Mouse (Mus musculus) heart, postnatal 0 days (tissue): Measurements from ENCODE around the gene Tmprss4. TPM values are rescaled to one million over a fixed set of nuclear protein-coding genes. Genes with fewer than 3 reads are reported as not detected.

Source experiments
- ATAC-seq: fragments of 200-750 bp; cut with Nextera tagmentation; 2 replicates; pipeline ENCODE4 v1.8.0; 2017; ENCODE audit warnings: low read depth, moderate number of reproducible peaks, moderate library complexity; ENCODE audit not compliant: insufficient read depth
- DNase-seq: peaks from one replicate; pipeline ENCODE4 v3.0.0-alpha.2; 2016; ENCODE audit warnings: low spot score
- H3K27ac ChIP-seq: fragments of 300-500 bp; sonication (generic); 2 replicates; pipeline ENCODE4 v1.5.1; 2014; ENCODE audit warnings: low read depth, mild to moderate bottlenecking
- H3K27me3 ChIP-seq: fragments of 300-500 bp; sonication (generic); 2 replicates; pipeline ENCODE4 v1.6.1; 2014; ENCODE audit warnings: low read length, mixed read lengths; ENCODE audit not compliant: control insufficient read depth, insufficient read depth
- H3K36me3 ChIP-seq: fragments of 300-500 bp; sonication (generic); replicated peaks from 2 replicates; pipeline ENCODE4 v1.6.1; 2014; ENCODE audit warnings: low read length, mixed read lengths; ENCODE audit not compliant: control insufficient read depth, insufficient read depth
- H3K4me1 ChIP-seq: fragments of 300-500 bp; sonication (generic); 2 replicates; pipeline ENCODE4 v1.6.1; 2014; ENCODE audit warnings: antibody characterized with exemption; ENCODE audit not compliant: control insufficient read depth, insufficient read depth
- H3K4me2 ChIP-seq: fragments of 300-500 bp; sonication (generic); 2 replicates; pipeline ENCODE4 v1.6.1; 2014; ENCODE audit warnings: low read depth, mild to moderate bottlenecking, low read length, moderate library complexity
- H3K4me3 ChIP-seq: fragments of 300-500 bp; sonication (generic); 2 replicates; pipeline ENCODE4 v1.5.1; 2014; ENCODE audit warnings: low read depth, low read length
- H3K9ac ChIP-seq: fragments of 300-500 bp; sonication (generic); replicated peaks from 2 replicates; pipeline ENCODE4 v1.6.1; 2014; ENCODE audit warnings: low read depth, low read length, mixed read lengths
- H3K9me3 ChIP-seq: fragments of 300-500 bp; sonication (generic); replicated peaks from 2 replicates; pipeline ENCODE4 v1.6.1; 2016; ENCODE audit warnings: low read length; ENCODE audit not compliant: control insufficient read depth
- CTCF ChIP-seq: IDR thresholded peaks from 2 replicates; pipeline ENCODE4 v1.5.1; 2016; ENCODE audit warnings: antibody characterized with exemption, control low read depth, low read depth
- EP300 ChIP-seq: IDR thresholded peaks from 2 replicates; pipeline ENCODE4 v1.6.1; 2016; ENCODE audit warnings: antibody characterized with exemption, low read depth
- WGBS: fragments of 180-500 bp; shearing (Covaris S2); extraction: QIAGEN DNeasy Blood & Tissue Kit; methylation state at CpG from one replicate; pipeline ENCODE4 v1.1.7; 2014; 5-methylcytosine and 5-hydroxymethylcytosine counted together
- polyA plus RNA-seq: library from polyadenylated mRNA; unstranded; fragments of >200 nt; fragmentation: Nextera tagmentation; extraction: Ambion mirVana; gene quantifications from 2 replicates; pipeline ENCODE4 v1.2.1, GENCODE M21; 2015
- total RNA-seq: library from RNA; depleted of rRNA; stranded (reverse); fragments of >200 nt; gene quantifications from 2 replicates; pipeline ENCODE4 v1.2.3, GENCODE M21; 2014; ENCODE audit warnings: low replicate concordance; rRNA removed

The Tmprss4 gene
- total RNA-seq (not detected in 2 replicates), polyA plus RNA-seq (0.22 TPM in 1 of 2 replicates, not detected in the other)

GRCm38 (mm10) chr9:45203797-45204410 is at the start of gene Tmprss4:
Gene Tmprss4 (minus strand): TSS chr9:45204092.
- TF ChIP-seq EP300 (no peak), CTCF (no peak)
- no peaks in the 10 kb centered on the region for H3K27me3 ChIP-seq
- DNase-seq: no peak
- H3K4me1 ChIP-seq: no peaks in the 10 kb centered on the region
- 79% methylated on average over 8 of the region's 8 CpGs for WGBS
- H3K36me3 ChIP-seq: no peaks in the 10 kb centered on the region
- no peak within 1 kb of the TSS for H3K4me3 ChIP-seq
- no peaks in the 10 kb centered on the region for H3K9me3 ChIP-seq
- ATAC-seq: no peak
- H3K9ac ChIP-seq: no peak within 1 kb of the TSS
- no peak within 1 kb of the TSS for H3K4me2 ChIP-seq
- no peak within 1 kb of the TSS for H3K27ac ChIP-seq

GRCm38 (mm10) chr9:45252395-45252794 is 48.5 kb upstream of the Tmprss4 start:
- H3K27me3 ChIP-seq: peaks cover 7% of the 10 kb centered on the region; the same call in 1 of the 2 replicates
- no peak overlapping the region for H3K9ac ChIP-seq
- H3K4me3 ChIP-seq: no peak overlapping the region
- H3K36me3 ChIP-seq: no peaks in the 10 kb centered on the region
- H3K4me2 ChIP-seq: no peak overlapping the region
- H3K4me1 ChIP-seq: no peaks in the 10 kb centered on the region
- ATAC-seq: no peak
- TF ChIP-seq EP300 (no peak), CTCF (no peak)
- no peak overlapping the region for H3K27ac ChIP-seq
- WGBS: 52% methylated on average over 6 of the region's 6 CpGs
- DNase-seq: no peak
- H3K9me3 ChIP-seq: no peaks in the 10 kb centered on the region

GRCm38 (mm10) chr9:45251990-45252389 is 48.1 kb upstream of the Tmprss4 start:
- Histone ChIP-seq H3K4me2 (no peak overlapping the region), H3K4me1 (no peaks in the 10 kb centered on the region), H3K9me3 (no peaks in the 10 kb centered on the region), H3K9ac (no peak overlapping the region), H3K27ac (no peak overlapping the region), H3K4me3 (no peak overlapping the region), H3K27me3 (peaks cover 7% of the 10 kb centered on the region; the same call in 1 of the 2 replicates), H3K36me3 (no peaks in the 10 kb centered on the region)
- DNase-seq: no peak
- TF ChIP-seq EP300 (no peak), CTCF (no peak)
- no peak for ATAC-seq
- 55% methylated on average over 4 of the region's 4 CpGs for WGBS

DNA sequence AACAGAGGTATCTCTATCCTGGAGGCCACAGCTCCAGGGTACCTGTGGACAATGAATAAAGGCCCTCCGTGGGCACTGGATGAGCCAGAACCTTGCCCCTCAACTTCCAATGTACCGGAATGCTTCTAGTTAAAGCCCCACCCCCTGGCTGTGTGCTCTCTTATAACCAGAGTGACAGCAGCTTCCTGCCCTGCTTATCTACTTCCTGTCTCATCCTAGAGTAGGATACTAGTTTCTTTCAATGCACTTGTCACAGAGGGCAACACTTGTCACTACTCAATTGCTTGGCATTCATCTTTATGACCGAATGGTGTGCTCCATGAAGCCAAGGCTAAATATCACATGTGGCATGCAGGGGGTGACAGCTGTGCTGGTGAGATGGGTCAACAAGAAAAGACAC is 47.4 kb upstream of the Tmprss4 start:
- H3K27me3 ChIP-seq: peaks cover 7% of the 10 kb centered on the region; the same call in 1 of the 2 replicates
- whole genome bisulfite sequencing: 42% methylated on average over 3 of the region's 3 CpGs
- no peak for DNase-seq
- no peak for ATAC-seq
- H3K9me3 ChIP-seq: no peaks in the 10 kb centered on the region
- no peak overlapping the region for H3K4me3 ChIP-seq
- no peak overlapping the region for H3K4me2 ChIP-seq
- no peak overlapping the region for H3K27ac ChIP-seq
- H3K9ac ChIP-seq: no peak overlapping the region
- TF ChIP-seq CTCF: no peak
- TF ChIP-seq EP300: no peak
- H3K36me3 ChIP-seq: no peaks in the 10 kb centered on the region
- H3K4me1 ChIP-seq: no peaks in the 10 kb centered on the region

- H3K9me3 ChIP-seq: no peaks in the 10 kb centered on the region
- H3K4me3 ChIP-seq: no peak overlapping the region
- no peak overlapping the region for H3K27ac ChIP-seq
- TF ChIP-seq CTCF (no peak), EP300 (no peak)
- DNase-seq: no peak
- peaks cover 7% of the 10 kb centered on the region; the same call in 1 of the 2 replicates for H3K27me3 ChIP-seq
- H3K36me3 ChIP-seq: no peaks in the 10 kb centered on the region
- no peak for ATAC-seq
- H3K9ac ChIP-seq: no peak overlapping the region
- H3K4me1 ChIP-seq: no peaks in the 10 kb centered on the region
- 81% methylated on average over 7 of the region's 7 CpGs for WGBS
- H3K4me2 ChIP-seq: no peak overlapping the region
These were observed 46.4 kb upstream of the Tmprss4 start for GRCm38 (mm10) chr9:45250306-45250705.

- Histone ChIP-seq H3K9ac (no peak overlapping the region), H3K27me3 (no peaks in the 10 kb centered on the region), H3K4me1 (no peaks in the 10 kb centered on the region), H3K9me3 (no peaks in the 10 kb centered on the region), H3K4me2 (no peak overlapping the region), H3K27ac (no peak overlapping the region), H3K4me3 (no peak overlapping the region), H3K36me3 (no peaks in the 10 kb centered on the region)
- DNase-seq (no peak), ATAC-seq (no peak)
- 62% methylated on average over 2 of the region's 2 CpGs for WGBS
- TF ChIP-seq CTCF: no peak
- TF ChIP-seq EP300: no peak
These were observed 43.6 kb upstream of the Tmprss4 start for GRCm38 (mm10) chr9:45247536-45247935.
